Mouse (Mus musculus): ENCODE measurements at regions not wholly inside any gene's neighbourhood (a gene's known extent, or its start where the extent isn't known, plus 50 kb on each side); places are given as distances from the start of the nearest gene placed in this dataset.

- peak in 1 of 2 experiments; percentile 25 for DNase-seq (ENCODE audit: low spot score in 2 of 2)
Observed at GRCm38 (mm10) chr3:52758561-52758960, 258.5 kb downstream of the Cog6 start.

- no peak for DNase-seq (ENCODE audit: low spot score in 2 of 2)
Observed at GRCm38 (mm10) chr3:52756816-52757215, 260.2 kb downstream of the Cog6 start.

- DNase-seq (ENCODE audit: low spot score in 2 of 2): no peak
Observed at GRCm38 (mm10) chr3:52756006-52756405, 261.0 kb downstream of the Cog6 start.

- DNase-seq (ENCODE audit: low spot score in 2 of 2): no peak
Observed at GRCm38 (mm10) chr3:52754978-52755377, 262.1 kb downstream of the Cog6 start.

GRCm38 (mm10) chr3:52754401-52754800 is 262.6 kb downstream of the Cog6 start:
- DNase-seq (ENCODE audit: low spot score in 2 of 2): no peak

- no peak for DNase-seq (ENCODE audit: low spot score in 2 of 2)
Observed at GRCm38 (mm10) chr3:52746917-52747316, 270.1 kb downstream of the Cog6 start.

- no peak for DNase-seq (ENCODE audit: low spot score in 2 of 2)
Observed at GRCm38 (mm10) chr3:52744334-52744733, 272.7 kb downstream of the Cog6 start.

GRCm38 (mm10) chr3:52740466-52741026 is 276.5 kb downstream of the Cog6 start:
- peak in 1 of 2 experiments; percentile 9 for DNase-seq (ENCODE audit: low spot score in 2 of 2)

- no peak for DNase-seq (ENCODE audit: low spot score in 2 of 2)
Observed at GRCm38 (mm10) chr3:52739526-52739925, 277.5 kb downstream of the Cog6 start.

- DNase-seq (ENCODE audit: low spot score in 2 of 2): no peak
Observed at GRCm38 (mm10) chr3:52738386-52738785, 278.7 kb downstream of the Cog6 start.

GRCm38 (mm10) chr3:52735939-52736338 is 281.1 kb downstream of the Cog6 start:
- no peak for DNase-seq (ENCODE audit: low spot score in 2 of 2)

GRCm38 (mm10) chr3:52731941-52732340 is 285.1 kb downstream of the Cog6 start:
- no peak for DNase-seq (ENCODE audit: low spot score in 2 of 2)

GRCm38 (mm10) chr3:52731491-52731890 is 285.5 kb downstream of the Cog6 start:
- no peak for DNase-seq (ENCODE audit: low spot score in 2 of 2)

- no peak for DNase-seq (ENCODE audit: low spot score in 2 of 2)
Observed at GRCm38 (mm10) chr3:52729731-52730130, 287.3 kb downstream of the Cog6 start.

- DNase-seq (ENCODE audit: low spot score in 2 of 2): no peak
Observed at GRCm38 (mm10) chr3:52728860-52729259, 288.2 kb downstream of the Cog6 start.

- DNase-seq (ENCODE audit: low spot score in 2 of 2): no peak
Observed at GRCm38 (mm10) chr3:52728426-52728825, 288.6 kb downstream of the Cog6 start.

GRCm38 (mm10) chr3:52724354-52724753 is 292.7 kb downstream of the Cog6 start:
- DNase-seq (ENCODE audit: low spot score in 2 of 2): no peak

- no peak for DNase-seq (ENCODE audit: low spot score in 2 of 2)
Observed at GRCm38 (mm10) chr3:52722946-52723345, 294.1 kb downstream of the Cog6 start.

GRCm38 (mm10) chr3:52719181-52719580 is 297.9 kb downstream of the Cog6 start:
- no peak for DNase-seq (ENCODE audit: low spot score in 2 of 2)

GRCm38 (mm10) chr3:52717324-52717723 is 299.7 kb downstream of the Cog6 start:
- no peak for DNase-seq (ENCODE audit: low spot score in 2 of 2)

- DNase-seq (ENCODE audit: low spot score in 2 of 2): no peak
Observed at GRCm38 (mm10) chr3:52712151-52712550, 304.9 kb downstream of the Cog6 start.

- DNase-seq (ENCODE audit: low spot score in 2 of 2): no peak
Observed at GRCm38 (mm10) chr3:52711133-52711532, 305.9 kb downstream of the Cog6 start.

- DNase-seq (ENCODE audit: low spot score in 2 of 2): no peak
Observed at GRCm38 (mm10) chr3:52708746-52709145, 308.3 kb downstream of the Cog6 start.

GRCm38 (mm10) chr3:52708301-52708700 is 308.7 kb downstream of the Cog6 start:
- no peak for DNase-seq (ENCODE audit: low spot score in 2 of 2)

All from cerebellum, postnatal 4 days (tissue).